Mouse (Mus musculus) layer of hippocampus, adult 9-10 months (tissue): ENCODE measurements around the gene Pkmyt1.
A peak's percentile ranks its signal among the peaks of the same experiment; 100 is the strongest.

Experiments used
- DNase-seq: peaks from one replicate; pipeline ENCODE4 v3.0.0; 2022; ENCODE audit warnings: low spot score

Pkmyt1 gene

GRCm38 (mm10) chr17:23725999-23726757, at the start of gene Pkmyt1:
Pkmyt1 (plus strand) TSS chr17:23726336.
- peak; percentile 73 for DNase-seq

- no peak for DNase-seq
These were observed 49.6 kb upstream of the Pkmyt1 start for GRCm38 (mm10) chr17:23676473-23677031.

- DNase-seq, result no peak
These were observed 48.9 kb upstream of the Pkmyt1 start, which contains the start of gene Tnfrsf12a for GRCm38 (mm10) chr17:23677236-23677679. Tnfrsf12a (minus strand) TSS chr17:23677468.

GRCm38 (mm10) chr17:23679127-23679835, 46.9 kb upstream of the Pkmyt1 start, which contains the start of gene Cldn6:
Cldn6 (plus strand) TSS chr17:23679249.
- DNase-seq, result no peak

GRCm38 (mm10) chr17:23680336-23680735, 45.8 kb upstream of the Pkmyt1 start:
- no peak for DNase-seq

- DNase-seq, result no peak
These were observed 45.0 kb upstream of the Pkmyt1 start for GRCm38 (mm10) chr17:23681086-23681485.

GRCm38 (mm10) chr17:23682092-23682491, 44.0 kb upstream of the Pkmyt1 start:
- no peak for DNase-seq

- no peak for DNase-seq
These were observed 43.6 kb upstream of the Pkmyt1 start for GRCm38 (mm10) chr17:23682530-23682929.

- no peak for DNase-seq
These were observed 42.9 kb upstream of the Pkmyt1 start for GRCm38 (mm10) chr17:23683226-23683625.

- no peak for DNase-seq
These were observed 42.1 kb upstream of the Pkmyt1 start, which contains the start of gene Cldn9 for GRCm38 (mm10) chr17:23683856-23684672. Cldn9 (minus strand) TSS chr17:23684026.

- no peak for DNase-seq
These were observed 31.6 kb upstream of the Pkmyt1 start for GRCm38 (mm10) chr17:23694491-23694890.

GRCm38 (mm10) chr17:23695801-23696200, 30.3 kb upstream of the Pkmyt1 start:
- DNase-seq, result no peak

- no peak for DNase-seq
These were observed 26.7 kb upstream of the Pkmyt1 start for GRCm38 (mm10) chr17:23699131-23700077.

GRCm38 (mm10) chr17:23700079-23700478, 26.1 kb upstream of the Pkmyt1 start:
- peak; percentile 55 for DNase-seq

- DNase-seq, result no peak
These were observed 22.8 kb upstream of the Pkmyt1 start for GRCm38 (mm10) chr17:23703301-23703700.

GRCm38 (mm10) chr17:23704741-23705140, 21.4 kb upstream of the Pkmyt1 start:
- DNase-seq, result no peak

GRCm38 (mm10) chr17:23705525-23706104, 20.5 kb upstream of the Pkmyt1 start:
- DNase-seq, result no peak

- peak; percentile 52 for DNase-seq
These were observed 19.9 kb upstream of the Pkmyt1 start for GRCm38 (mm10) chr17:23706212-23706611.

- DNase-seq, result no peak
These were observed 9.1 kb upstream of the Pkmyt1 start for GRCm38 (mm10) chr17:23717003-23717402.

GRCm38 (mm10) chr17:23719455-23719854, 6.7 kb upstream of the Pkmyt1 start:
- no peak for DNase-seq
